Mouse (Mus musculus): ENCODE data around the gene Sorl1.

Sorl1 gene

DNA sequence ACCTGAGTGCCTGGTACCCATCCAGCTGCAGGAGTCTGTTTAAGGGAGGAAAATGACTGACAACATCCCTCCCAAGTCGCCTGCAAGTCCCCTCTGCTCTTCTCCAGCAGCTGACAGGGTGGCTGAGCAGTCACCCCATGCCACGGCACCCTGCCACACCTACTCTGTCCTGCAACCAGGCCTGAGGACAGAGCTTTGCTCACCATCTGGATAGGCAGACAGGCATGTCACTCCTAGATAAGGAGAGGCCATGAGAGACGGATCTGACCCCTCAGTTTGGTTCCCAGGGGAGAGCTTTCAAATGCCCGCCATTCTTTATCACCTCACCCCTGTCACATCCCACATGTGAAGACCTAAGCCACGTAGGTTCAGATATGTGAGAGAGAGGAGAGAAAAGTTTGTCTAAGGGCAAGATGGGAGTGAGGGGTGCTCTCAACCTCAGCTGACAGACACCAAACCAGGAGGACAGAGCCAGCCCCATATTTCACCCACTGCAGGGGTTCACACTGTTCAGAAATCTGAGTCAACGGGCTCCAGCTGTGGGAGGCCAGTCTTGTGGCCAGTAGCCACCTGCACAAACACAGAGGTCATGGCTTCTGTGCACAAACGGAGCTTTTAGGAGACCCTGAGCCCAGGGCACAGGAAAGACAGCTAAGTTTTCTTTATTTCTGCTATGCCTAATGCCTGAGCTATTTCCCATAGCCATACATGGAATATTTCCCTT, 104.6 kb downstream of the Sorl1 start:
- no peak for DNase-seq (ENCODE audit: low read depth, low spot score)

GRCm38 (mm10) chr9:42008501-42008900, 115.6 kb downstream of the Sorl1 start:
- DNase-seq (ENCODE audit: low read depth, low spot score), result no peak

DNA sequence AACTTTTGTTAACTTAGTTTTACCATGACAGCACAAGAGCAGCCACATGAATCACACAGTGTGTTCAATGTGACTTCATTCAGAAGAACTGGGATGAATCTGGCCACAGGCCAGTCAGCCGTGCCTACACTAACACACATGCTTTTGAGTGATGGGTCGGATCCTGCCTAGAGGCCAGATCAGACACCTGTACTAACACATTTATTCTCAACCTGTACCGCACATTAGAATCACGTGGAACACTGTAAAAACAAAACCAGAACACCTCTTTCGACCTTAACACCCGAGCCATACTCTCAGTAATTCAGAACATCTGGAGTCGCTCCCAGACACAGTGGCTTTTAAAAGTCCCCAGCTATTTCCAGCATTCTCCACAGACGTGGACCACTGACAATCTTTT, 119.0 kb downstream of the Sorl1 start:
- DNase-seq (ENCODE audit: low read depth, low spot score), result peak; percentile 43

GRCm38 (mm10) chr9:42004140-42004539, 120.0 kb downstream of the Sorl1 start:
- no peak for DNase-seq (ENCODE audit: low read depth, low spot score)

GRCm38 (mm10) chr9:41999498-42000473, 124.3 kb downstream of the Sorl1 start:
- peak; percentile 80 for DNase-seq (ENCODE audit: low read depth, low spot score)

DNA sequence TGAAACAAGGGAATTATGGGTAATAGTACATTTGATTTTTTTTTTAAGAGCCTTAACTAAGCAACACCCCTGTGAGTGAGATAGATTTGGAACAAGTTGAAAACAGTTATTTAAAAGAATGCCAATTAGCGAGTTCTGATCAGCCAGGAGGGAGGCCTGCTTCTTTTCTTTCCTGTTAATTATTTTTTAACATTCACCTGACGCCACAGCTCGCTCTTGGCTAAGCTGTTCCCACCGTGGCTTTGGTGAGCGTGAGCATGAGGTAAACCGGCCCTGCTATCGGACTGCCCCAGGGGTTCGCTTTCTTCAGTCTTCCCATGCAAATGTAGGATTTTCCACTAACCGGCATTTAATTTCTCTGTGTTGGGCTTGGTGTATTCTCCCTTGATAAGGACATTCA, 128.8 kb downstream of the Sorl1 start:
- no peak for DNase-seq (ENCODE audit: low read depth, low spot score)

DNA sequence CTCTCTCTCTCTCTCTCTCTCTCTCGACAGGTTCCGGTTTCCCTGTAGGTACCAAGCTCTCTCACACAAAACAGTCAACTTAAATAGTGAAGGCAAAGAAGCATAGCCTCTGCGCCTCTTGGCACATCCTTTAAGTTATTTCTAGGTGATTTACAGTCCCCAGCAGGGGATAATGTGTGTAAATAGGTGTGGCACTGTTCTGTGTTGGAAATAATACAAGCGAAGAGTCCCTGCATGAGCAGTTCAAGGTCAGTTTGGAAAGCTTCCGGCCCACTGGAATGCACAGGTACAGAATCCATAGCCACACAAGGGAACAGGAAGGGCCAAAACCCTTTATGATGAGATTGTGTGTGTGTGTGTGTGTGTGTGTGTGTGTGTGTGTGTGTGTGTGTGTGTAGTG, 130.3 kb downstream of the Sorl1 start:
- no peak for DNase-seq (ENCODE audit: low read depth, low spot score)

GRCm38 (mm10) chr9:41992841-41993240, 131.3 kb downstream of the Sorl1 start:
- no peak for DNase-seq (ENCODE audit: low read depth, low spot score)

DNA sequence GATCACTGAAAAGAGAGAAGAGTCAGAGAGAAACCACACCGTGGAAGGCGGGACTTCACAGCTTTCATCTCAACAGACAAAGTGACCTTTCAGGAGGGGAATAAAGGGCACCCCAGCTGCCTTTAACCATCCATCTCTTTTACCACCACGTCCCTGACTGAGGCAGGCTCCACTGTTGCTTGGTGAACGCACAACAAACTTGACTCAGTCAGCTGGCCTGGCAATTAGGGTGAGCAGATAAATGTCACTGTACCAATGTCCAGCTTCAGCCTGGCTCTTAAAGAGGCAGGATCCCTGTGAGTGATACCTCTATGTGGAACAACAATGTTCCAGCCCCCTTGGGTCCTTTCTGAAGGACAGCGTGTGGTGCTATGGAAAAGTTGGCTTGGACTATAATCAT, 138.5 kb downstream of the Sorl1 start:
- DNase-seq (ENCODE audit: low read depth, low spot score), result no peak

DNA sequence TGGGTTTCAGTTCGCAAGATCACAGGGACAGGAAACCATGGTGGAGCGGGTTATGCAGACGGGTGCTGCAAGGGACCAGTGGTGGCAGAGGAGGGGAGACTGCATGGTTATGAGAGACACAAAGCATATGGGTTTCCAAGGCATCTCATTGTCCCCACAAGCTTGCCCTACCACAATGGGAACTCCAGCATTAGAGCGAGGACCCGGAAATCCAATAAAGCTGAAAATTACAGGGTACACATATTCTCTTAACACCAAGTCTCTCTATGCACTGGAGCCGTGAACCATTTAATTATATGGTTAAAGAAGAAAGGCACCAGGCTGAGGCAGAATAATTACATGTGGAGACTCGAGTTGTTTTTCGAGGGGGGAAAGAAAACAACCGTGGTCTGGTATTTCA, 139.0 kb downstream of the Sorl1 start:
- DNase-seq (ENCODE audit: low read depth, low spot score), result peak; percentile 49

DNA sequence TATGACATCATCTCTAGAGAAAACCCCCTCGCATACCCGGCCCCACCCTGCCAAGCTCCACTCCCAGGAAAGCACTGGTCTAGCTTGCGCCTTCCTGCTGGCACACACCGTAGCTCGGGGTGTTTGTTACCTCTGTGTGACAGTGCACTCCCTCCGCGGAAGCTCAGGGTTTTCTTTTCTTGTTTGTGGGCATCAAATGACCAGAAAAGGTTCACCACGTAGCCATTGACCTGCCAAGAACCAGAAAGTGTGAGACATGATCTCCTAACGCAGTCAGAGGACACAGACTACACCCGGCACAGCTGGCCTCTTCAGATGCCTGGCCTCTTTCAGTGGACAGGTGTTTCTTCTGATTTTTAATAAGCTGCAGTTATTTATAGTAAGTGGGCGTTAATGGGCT, 139.8 kb downstream of the Sorl1 start:
- no peak for DNase-seq (ENCODE audit: low read depth, low spot score)

DNA sequence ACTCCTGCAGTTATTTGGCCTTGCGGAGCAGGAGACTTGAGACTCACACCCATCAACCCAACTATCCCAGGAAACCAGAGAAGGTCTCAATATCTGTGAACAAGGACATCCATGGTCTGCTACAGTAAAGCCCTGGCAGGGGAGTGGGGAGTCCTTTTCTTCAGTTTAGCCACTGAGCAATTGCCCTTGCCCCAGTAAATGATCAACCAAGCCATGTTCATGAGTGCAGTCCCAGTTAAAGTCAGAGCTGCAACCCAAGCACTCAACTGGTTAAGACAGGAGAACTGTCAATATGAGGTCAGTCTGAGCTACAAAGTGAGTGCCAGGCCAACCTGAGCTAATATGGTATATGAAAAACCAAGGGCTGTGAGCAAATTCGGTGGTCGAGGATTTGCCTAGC, 140.8 kb downstream of the Sorl1 start:
- DNase-seq (ENCODE audit: low read depth, low spot score), result no peak

DNA sequence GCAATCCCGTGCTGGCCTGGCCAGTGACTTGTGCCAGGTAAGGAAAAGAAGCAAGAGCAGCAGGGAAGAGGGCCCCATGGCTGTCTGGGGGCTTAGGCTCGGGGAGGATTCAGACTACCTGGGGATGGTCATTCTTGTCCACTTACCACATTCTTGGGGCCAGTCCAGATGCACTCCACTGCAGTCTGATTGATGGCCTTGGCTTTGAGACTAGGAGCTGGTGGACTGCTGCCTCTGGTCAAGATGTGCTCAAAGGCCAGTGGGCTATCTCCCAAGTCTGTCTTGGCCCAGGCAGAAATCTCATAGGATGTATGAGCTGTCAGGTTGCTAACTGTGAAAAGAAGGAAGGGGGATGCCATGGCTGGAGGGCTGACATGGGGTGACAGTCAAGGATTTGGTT, 141.3 kb downstream of the Sorl1 start:
- no peak for DNase-seq (ENCODE audit: low read depth, low spot score)

GRCm38 (mm10) chr9:41982023-41982422, 142.1 kb downstream of the Sorl1 start:
- peak; percentile 88 for DNase-seq (ENCODE audit: low read depth, low spot score)

- no peak for DNase-seq (ENCODE audit: low read depth, low spot score)
These were observed 142.8 kb downstream of the Sorl1 start for GRCm38 (mm10) chr9:41981306-41981705.

GRCm38 (mm10) chr9:41980796-41981195, 143.3 kb downstream of the Sorl1 start:
- DNase-seq (ENCODE audit: low read depth, low spot score), result no peak

DNA sequence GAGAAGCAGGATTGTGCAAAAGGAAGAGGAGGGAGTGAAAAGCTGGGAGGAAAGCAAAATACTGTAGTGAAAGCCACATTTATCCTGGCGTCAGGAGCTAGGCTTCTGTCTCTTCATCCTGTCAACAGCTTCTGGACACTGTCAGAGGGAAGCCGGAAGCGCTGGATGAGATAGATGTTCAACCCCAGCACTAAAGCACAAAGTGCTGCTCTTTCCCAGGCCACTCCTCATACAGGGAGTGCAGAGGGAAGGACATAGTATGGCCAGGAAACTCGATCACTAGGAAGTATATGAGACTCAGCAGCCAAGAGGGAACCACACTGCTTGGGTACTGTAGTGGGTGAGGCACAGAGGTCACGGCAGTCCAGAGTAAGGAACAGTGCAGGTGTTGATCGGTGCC, 145.7 kb downstream of the Sorl1 start:
- no peak for DNase-seq (ENCODE audit: low read depth, low spot score)

DNA sequence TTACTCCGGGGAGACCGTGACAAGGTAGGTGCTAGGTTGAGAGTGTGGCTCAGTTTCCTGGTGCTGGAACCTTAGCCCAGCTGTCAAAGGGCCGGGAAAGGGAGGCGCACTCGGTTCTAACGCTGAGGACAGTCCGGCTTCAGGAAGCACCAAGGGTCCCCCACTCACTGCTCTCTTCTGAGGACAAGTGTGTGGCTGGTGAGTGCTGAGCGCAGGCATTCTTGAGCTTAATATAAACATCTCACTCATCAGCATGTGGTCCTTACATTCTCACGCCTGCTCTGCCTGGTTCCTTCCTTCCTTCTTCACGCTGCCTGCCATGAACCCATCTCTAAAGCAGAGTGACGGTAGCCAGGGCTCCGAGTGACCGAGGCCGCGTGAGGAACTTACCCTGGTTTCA, 148.1 kb downstream of the Sorl1 start:
- DNase-seq (ENCODE audit: low read depth, low spot score), result no peak

DNA sequence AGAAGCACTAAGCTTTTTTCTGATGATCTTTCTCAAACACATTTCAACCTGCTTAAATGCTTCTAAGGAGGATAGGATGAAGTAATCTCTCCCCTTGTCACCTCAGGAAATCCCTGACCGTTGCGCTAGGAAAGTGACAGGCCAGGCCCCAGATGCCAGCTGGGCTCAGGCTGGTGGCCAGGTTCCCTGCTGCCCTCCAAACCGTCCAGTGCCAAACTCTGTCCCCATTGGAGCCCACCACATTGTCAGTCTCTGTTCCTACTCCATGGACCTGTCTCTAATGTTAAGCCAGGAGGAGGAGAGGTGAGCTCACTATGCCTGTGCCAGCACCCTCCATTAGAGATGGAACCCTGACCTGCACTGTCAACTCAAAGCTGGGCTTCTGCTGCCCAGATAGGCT, 149.4 kb downstream of the Sorl1 start:
- DNase-seq (ENCODE audit: low read depth, low spot score), result peak; percentile 39

DNA sequence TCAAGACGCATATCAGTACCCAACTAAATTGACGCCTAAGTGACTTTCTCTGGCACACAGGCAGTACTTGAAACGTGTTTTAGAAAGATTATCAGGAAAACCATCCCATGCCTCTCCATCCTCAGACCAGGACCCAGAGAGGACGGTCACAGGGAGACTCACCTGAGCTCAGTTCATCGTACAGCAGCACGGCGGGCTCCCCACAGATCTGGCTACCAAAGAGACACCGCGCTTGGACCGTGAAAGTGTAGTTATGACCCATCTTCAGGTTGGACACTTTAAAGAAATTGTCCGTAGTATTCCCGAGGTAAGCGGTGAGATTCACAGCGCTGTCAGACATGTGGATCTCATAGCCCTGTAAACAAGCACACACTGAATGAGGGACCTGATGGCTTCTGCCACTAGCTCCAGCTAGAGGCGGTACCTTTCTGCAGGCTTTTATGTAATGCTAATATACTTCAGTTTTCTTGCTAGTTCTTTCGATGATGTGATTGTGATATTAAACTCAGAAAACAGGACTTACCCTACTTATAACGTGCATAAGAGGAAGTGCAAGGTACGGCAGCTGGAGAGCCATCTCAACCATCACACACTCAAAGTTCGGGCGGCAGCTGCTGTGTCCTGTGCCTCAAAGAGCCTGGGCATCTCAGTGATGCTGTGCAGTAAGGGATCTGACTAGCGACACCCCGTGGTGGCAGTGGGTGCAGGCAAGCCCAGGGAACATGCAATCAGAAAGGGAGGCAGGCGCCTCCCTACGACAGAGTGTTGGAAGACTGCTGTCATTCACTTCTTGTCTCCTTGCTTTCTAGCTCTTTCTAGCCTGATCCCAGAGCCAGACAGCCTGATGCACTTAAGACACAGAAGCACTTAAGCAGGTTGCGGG, 150.1 kb downstream of the Sorl1 start:
- DNase-seq (ENCODE audit: low read depth, low spot score), result peak; percentile 91

DNA sequence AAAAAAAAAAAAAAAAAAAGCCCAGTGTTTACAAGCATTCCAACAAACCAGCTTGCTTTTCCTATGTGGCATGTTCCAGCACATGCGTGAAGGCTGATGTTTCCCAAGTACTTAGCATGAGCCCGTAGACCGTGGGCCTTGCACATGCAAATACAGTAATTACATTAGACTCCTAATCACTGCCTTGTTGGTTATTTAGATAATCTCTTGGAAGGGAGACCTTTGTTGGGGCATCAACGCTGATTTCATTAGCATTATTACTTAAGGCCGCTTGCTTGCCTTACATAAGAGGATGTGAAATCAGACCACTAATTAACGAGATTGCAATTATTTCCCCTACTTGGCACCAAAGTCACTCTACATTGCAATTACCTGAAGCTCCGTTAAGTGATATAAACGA, 154.1 kb downstream of the Sorl1 start:
- no peak for DNase-seq (ENCODE audit: low read depth, low spot score)

All from brain, adult 2 months (tissue).